Mouse (Mus musculus): ENCODE data around the gene Nfil3. TPM values are rescaled to one million over a fixed set of nuclear protein-coding genes. Genes with fewer than 3 reads are reported as not detected.
A peak's percentile ranks its signal among the peaks of the same experiment; 100 is the strongest.

Gene Nfil3
- polyA plus RNA-seq (2012): 0.05 and 0.08 TPM in 2 replicates

DNA sequence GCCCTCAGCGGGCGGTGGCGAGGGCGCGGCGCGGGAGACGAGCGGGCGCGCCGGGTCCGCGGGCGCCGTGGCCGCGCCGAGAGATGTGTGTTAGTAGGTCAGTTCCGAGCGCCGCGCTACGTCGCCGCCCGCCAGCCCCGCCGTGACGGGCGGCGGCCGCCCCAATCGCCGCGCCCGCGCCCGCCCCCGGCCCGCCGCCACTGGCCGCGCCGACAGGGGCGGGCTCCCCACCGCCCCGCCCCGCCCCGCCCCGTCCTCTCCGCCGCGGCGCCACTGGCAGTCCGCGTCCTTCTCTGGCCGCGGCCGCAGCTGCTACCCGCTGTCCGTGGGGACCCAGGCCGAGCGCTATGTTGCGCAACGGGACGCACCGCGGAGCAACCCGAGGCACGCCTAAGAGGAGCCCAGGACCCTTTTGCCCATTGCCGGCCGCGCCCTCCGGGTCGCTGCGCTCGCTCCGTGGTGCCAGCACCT, at the start of gene Nfil3:
Gene Nfil3 (minus strand): TSS at position 123 of the 471 bp plus-strand sequence.
- TF ChIP-seq TAL1 (IDR thresholded peaks at IDR 0.05; ENCODE audit: low read length) (no peak), GATA1 (IDR thresholded peaks at IDR 0.05; ENCODE audit: low read length) (no peak)
- Histone ChIP-seq H3K4me3 (replicated peaks) (peak within 1 kb of the TSS; percentile 62), H3K4me1 (ENCODE audit: control insufficient read depth) (peaks cover 18% of the 10 kb centered on the region), H3K9me3 (ENCODE audit: control insufficient read depth, low read length) (peaks cover 6% of the 10 kb centered on the region; the same call in 1 of the 2 replicates), H3K27me3 (ENCODE audit: control insufficient read depth) (peaks cover 75% of the 10 kb centered on the region), H3K36me3 (ENCODE audit: control insufficient read depth) (no peaks in the 10 kb centered on the region)

DNA sequence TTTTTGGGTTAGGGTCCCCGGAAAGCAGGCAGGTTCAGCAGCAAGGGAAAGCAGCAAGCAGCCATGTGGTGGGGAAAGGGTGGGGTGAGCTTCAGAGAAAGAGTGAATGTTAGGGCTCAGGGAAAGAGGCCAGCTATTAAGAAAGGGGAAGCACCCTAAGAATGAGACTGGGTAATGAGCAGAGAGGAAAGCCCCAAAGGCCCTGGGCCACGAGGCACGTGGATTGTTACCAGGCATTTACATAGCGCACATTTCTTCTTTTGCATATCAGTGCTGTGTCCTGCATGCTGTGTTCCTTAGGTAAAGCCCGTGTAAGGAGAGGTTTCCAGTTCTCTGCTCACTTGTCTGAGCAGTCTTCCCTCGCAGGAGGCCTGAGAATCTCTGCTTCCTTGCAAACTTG, 43.4 kb upstream of the Nfil3 start:
- H3K9me3 ChIP-seq (ENCODE audit: control insufficient read depth, low read length): peaks cover 15% of the 10 kb centered on the region
- no peak overlapping the region for H3K4me3 ChIP-seq (replicated peaks)
- H3K27me3 ChIP-seq (ENCODE audit: control insufficient read depth): no peaks in the 10 kb centered on the region
- TF ChIP-seq GATA1 (IDR thresholded peaks at IDR 0.05; ENCODE audit: low read length) (no peak), TAL1 (IDR thresholded peaks at IDR 0.05; ENCODE audit: low read length) (no peak)
- no peaks in the 10 kb centered on the region for H3K36me3 ChIP-seq (ENCODE audit: control insufficient read depth)
- H3K4me1 ChIP-seq (ENCODE audit: control insufficient read depth): no peaks in the 10 kb centered on the region

DNA sequence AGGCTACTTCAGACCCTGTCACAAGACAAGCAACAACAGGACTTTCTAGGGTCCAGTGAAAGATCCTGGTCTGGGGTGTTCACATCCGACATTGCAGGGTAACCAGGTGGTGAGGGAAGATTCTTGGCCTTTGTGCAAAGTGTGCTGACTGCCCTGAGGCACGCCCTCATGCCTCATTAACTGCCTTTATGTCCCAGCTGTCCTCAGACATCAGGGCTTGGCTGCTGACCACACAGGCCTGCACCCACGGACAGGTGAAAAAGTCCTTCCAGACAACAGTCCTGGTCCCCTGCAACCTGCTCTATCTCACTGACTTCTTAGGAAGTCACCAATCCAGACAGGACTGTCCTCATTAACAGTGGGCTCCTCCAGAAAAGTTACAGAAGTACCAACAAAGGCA, 39.4 kb upstream of the Nfil3 start:
- no peak for TF ChIP-seq GATA1 (IDR thresholded peaks at IDR 0.05; ENCODE audit: low read length)
- no peak for TF ChIP-seq TAL1 (IDR thresholded peaks at IDR 0.05; ENCODE audit: low read length)
- Histone ChIP-seq H3K27me3 (ENCODE audit: control insufficient read depth) (no peaks in the 10 kb centered on the region), H3K9me3 (ENCODE audit: control insufficient read depth, low read length) (no peaks in the 10 kb centered on the region), H3K36me3 (ENCODE audit: control insufficient read depth) (no peaks in the 10 kb centered on the region), H3K4me3 (replicated peaks) (no peak overlapping the region), H3K4me1 (ENCODE audit: control insufficient read depth) (no peaks in the 10 kb centered on the region)

DNA sequence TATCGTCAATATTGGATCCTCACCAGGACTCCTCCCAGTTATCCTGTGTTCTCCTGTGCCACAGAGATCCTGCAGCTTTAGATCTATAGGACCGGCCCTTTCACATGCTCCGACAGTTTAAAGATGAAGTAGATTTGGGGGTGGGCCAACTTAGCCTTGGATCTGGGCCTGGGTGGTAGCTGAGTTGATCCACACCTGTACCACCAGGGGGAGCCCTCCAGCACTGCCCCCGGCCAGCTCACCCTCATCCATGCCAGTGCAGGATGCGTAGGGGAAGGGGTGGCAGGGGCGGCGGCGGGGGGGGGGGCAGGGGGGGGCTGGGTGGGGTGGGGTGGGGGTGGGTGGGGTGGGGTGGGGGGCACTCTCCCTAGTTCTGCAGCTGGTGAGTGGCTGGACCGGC, 38.7 kb upstream of the Nfil3 start:
- Histone ChIP-seq H3K4me3 (replicated peaks) (no peak overlapping the region), H3K4me1 (ENCODE audit: control insufficient read depth) (no peaks in the 10 kb centered on the region), H3K36me3 (ENCODE audit: control insufficient read depth) (no peaks in the 10 kb centered on the region), H3K9me3 (ENCODE audit: control insufficient read depth, low read length) (no peaks in the 10 kb centered on the region), H3K27me3 (ENCODE audit: control insufficient read depth) (no peaks in the 10 kb centered on the region)
- TF ChIP-seq GATA1 (IDR thresholded peaks at IDR 0.05; ENCODE audit: low read length) (no peak), TAL1 (IDR thresholded peaks at IDR 0.05; ENCODE audit: low read length) (no peak)

DNA sequence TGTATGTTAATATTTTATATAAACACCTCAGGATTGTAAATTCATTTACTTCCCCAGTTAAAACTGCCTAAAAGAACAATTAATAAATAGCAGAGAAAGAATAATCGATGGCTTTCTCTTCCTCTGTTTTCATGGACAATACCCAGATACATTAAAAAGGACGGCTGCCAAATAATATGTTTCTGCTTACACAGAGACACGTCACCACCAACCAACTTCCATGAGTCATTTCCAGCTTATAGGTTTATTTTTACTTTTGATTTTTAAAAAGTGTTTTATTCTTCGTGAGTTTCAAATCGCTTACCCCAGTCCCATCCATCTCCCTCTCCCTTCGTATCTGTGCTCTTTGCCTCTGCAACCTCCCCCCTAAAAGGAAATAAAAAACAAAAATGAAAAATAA, 38.1 kb upstream of the Nfil3 start:
- no peak for TF ChIP-seq TAL1 (IDR thresholded peaks at IDR 0.05; ENCODE audit: low read length)
- TF ChIP-seq GATA1 (IDR thresholded peaks at IDR 0.05; ENCODE audit: low read length): no peak
- Histone ChIP-seq H3K27me3 (ENCODE audit: control insufficient read depth) (no peaks in the 10 kb centered on the region), H3K36me3 (ENCODE audit: control insufficient read depth) (no peaks in the 10 kb centered on the region), H3K4me3 (replicated peaks) (no peak overlapping the region), H3K9me3 (ENCODE audit: control insufficient read depth, low read length) (no peaks in the 10 kb centered on the region), H3K4me1 (ENCODE audit: control insufficient read depth) (no peaks in the 10 kb centered on the region)

DNA sequence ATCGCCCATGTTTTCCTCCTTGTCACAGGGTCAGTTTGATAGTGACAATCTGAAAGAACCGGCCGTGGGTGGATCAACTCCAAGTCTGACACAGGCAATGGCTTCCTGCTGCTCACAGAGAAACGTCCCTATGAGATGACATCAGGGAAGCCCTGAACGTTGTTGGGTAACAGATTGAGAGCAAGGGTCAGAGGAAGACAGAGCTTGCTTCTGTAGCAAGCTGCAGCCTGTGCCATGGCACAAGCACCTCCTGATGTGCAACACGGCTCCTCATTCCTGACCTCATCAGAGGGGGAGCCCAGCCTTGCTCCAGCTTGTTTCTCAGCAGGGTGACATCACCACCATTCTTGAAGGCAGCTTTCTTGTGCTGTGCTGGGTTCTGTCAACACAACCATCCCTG, 37.1 kb upstream of the Nfil3 start:
- no peaks in the 10 kb centered on the region for H3K27me3 ChIP-seq (ENCODE audit: control insufficient read depth)
- H3K36me3 ChIP-seq (ENCODE audit: control insufficient read depth): no peaks in the 10 kb centered on the region
- TF ChIP-seq GATA1 (IDR thresholded peaks at IDR 0.05; ENCODE audit: low read length): no peak
- no peak for TF ChIP-seq TAL1 (IDR thresholded peaks at IDR 0.05; ENCODE audit: low read length)
- no peak overlapping the region for H3K4me3 ChIP-seq (replicated peaks)
- no peaks in the 10 kb centered on the region for H3K4me1 ChIP-seq (ENCODE audit: control insufficient read depth)
- H3K9me3 ChIP-seq (ENCODE audit: control insufficient read depth, low read length): no peaks in the 10 kb centered on the region

DNA sequence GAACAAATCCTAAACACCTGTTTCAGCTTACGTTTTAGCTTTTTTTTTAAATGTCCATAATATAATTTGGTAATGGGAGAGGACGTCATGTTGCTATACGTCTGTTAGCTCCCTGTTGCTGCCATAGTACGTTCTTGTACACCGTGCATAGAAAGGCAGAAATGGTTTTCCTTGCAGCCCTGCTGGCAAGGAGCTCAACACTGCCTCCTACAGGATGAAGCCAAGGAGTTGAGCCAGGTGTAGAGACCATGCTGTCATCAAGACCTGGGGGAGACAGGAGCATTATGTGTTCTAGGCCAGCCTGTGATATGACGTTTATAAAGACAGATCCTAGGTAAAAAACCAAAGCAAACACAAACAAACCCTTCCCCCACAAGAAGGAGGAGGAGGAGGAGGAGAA, 36.2 kb upstream of the Nfil3 start:
- Histone ChIP-seq H3K4me3 (replicated peaks) (no peak overlapping the region), H3K9me3 (ENCODE audit: control insufficient read depth, low read length) (no peaks in the 10 kb centered on the region), H3K36me3 (ENCODE audit: control insufficient read depth) (no peaks in the 10 kb centered on the region), H3K4me1 (ENCODE audit: control insufficient read depth) (no peaks in the 10 kb centered on the region), H3K27me3 (ENCODE audit: control insufficient read depth) (no peaks in the 10 kb centered on the region)
- TF ChIP-seq GATA1 (IDR thresholded peaks at IDR 0.05; ENCODE audit: low read length) (no peak), TAL1 (IDR thresholded peaks at IDR 0.05; ENCODE audit: low read length) (no peak)

DNA sequence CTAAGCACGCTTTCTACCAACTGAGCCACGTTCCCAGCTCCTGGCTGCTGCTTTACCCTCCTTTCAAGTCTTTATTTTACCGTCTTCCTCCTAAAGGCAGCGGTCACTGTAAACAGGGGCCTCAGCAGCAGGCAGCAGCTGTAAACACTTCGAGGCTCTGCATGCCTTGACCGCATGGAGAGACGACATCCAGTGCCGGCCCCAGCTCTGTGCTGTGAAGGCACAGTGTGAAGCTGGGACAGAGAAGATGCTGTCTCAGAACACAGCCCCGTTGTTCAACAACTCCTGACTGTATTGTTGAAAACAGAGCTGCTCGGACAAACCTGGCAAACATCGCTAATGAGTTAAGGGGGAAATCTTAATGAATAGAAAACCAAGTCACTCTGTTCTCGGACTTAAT, 30.6 kb upstream of the Nfil3 start:
- H3K9me3 ChIP-seq (ENCODE audit: control insufficient read depth, low read length): no peaks in the 10 kb centered on the region
- H3K4me1 ChIP-seq (ENCODE audit: control insufficient read depth): no peaks in the 10 kb centered on the region
- H3K4me3 ChIP-seq (replicated peaks): no peak overlapping the region
- no peaks in the 10 kb centered on the region for H3K36me3 ChIP-seq (ENCODE audit: control insufficient read depth)
- no peaks in the 10 kb centered on the region for H3K27me3 ChIP-seq (ENCODE audit: control insufficient read depth)
- TF ChIP-seq GATA1 (IDR thresholded peaks at IDR 0.05; ENCODE audit: low read length) (no peak), TAL1 (IDR thresholded peaks at IDR 0.05; ENCODE audit: low read length) (no peak)

DNA sequence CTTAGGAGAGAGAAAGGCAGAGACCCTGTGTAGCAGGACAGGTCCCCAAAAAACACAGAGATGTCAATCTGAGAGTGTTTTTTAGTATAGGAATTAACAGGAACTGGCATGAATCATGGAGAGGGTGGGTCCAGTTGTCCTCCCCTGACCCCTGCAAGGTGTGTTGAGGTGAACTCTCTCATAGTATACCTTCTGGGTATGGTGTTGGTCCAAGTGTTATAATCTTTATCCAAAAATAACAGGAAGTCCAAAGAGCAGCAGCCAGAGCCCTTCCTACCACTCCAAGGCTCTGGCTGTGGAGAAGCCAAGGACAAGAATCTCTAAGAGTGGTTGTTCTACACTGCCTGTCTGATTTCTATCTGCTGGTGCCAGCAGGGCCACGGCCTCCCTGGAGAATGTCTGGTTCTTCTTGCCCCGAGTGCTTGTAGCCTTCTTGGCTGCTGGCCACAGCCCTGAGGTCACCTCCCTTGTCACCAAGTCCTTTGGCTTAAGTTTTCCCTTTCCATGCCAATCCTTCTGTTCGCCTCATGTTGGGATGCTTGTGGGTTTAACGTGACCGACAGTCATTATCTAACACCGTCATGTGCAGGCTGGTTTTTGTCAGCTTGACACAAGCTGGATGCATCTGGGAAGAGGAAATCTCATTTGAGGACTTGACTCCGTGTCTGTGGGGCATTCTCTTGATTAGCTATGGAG, 27.8 kb upstream of the Nfil3 start:
- TF ChIP-seq TAL1 (IDR thresholded peaks at IDR 0.05; ENCODE audit: low read length) (no peak), GATA1 (IDR thresholded peaks at IDR 0.05; ENCODE audit: low read length) (no peak)

DNA sequence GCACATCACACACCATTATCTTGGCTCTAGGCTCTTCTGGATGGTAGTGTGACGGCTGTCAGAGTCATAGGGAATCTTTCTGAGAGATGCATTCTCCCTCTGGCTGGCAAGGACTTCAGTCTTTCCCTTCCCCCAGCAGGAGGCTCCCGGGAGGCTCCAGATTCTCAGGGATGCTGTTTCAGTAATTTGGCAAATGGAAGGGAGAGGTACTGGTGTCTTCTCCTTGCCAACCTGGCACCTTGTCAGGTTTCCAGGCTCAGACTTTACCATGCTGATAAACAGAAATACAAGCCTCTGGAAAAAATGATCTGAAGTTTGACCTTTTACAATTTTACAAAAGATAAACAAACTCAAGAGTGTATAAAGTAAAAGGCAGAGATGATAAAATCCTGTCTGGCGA, 26.9 kb upstream of the Nfil3 start:
- Histone ChIP-seq H3K4me3 (replicated peaks) (no peak overlapping the region), H3K9me3 (ENCODE audit: control insufficient read depth, low read length) (no peaks in the 10 kb centered on the region), H3K4me1 (ENCODE audit: control insufficient read depth) (no peaks in the 10 kb centered on the region), H3K27me3 (ENCODE audit: control insufficient read depth) (no peaks in the 10 kb centered on the region), H3K36me3 (ENCODE audit: control insufficient read depth) (no peaks in the 10 kb centered on the region)
- TF ChIP-seq TAL1 (IDR thresholded peaks at IDR 0.05; ENCODE audit: low read length) (no peak), GATA1 (IDR thresholded peaks at IDR 0.05; ENCODE audit: low read length) (no peak)

More for the DNA sequence above, 27.8 kb upstream of the Nfil3 start:
- Histone ChIP-seq H3K27me3 (ENCODE audit: control insufficient read depth) (no peaks in the 10 kb centered on the region), H3K36me3 (ENCODE audit: control insufficient read depth) (no peaks in the 10 kb centered on the region), H3K4me1 (ENCODE audit: control insufficient read depth) (no peaks in the 10 kb centered on the region), H3K9me3 (ENCODE audit: control insufficient read depth, low read length) (no peaks in the 10 kb centered on the region), H3K4me3 (replicated peaks) (no peak overlapping the region)

Measured in erythroblast, embryonic 14.5 days (primary cell).